Mouse (Mus musculus) retina, postnatal 7 days (tissue): Measurements from ENCODE around the gene Gm20388.
A peak's percentile ranks its signal among the peaks of the same experiment; 100 is the strongest.

Experiments used
- DNase-seq: peaks from one replicate; pipeline ENCODE4 v3.0.0-alpha.2; 2012; ENCODE audit warnings: low read depth, low spot score

The Gm20388 gene

DNA sequence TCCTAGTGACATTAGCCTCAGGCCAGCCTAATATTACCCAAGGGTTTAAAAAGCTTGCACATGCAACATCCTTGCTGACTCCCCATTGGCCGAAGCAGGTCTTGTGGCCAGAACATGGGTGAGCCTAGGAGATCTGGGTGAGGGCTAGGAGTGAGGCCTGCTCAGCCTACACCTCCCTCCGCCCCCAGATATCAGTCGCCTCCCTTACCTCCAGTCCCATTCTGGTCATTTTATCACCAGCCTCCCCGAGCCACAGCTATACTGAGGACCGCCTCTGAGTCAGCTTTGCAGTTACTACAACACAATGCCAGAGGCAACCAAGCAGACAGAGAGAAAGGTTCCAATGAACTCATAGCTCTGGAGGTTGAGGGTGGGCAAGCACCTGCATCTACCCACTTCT, 2365.7 kb downstream of the Gm20388 start:
- no peak for DNase-seq

DNA sequence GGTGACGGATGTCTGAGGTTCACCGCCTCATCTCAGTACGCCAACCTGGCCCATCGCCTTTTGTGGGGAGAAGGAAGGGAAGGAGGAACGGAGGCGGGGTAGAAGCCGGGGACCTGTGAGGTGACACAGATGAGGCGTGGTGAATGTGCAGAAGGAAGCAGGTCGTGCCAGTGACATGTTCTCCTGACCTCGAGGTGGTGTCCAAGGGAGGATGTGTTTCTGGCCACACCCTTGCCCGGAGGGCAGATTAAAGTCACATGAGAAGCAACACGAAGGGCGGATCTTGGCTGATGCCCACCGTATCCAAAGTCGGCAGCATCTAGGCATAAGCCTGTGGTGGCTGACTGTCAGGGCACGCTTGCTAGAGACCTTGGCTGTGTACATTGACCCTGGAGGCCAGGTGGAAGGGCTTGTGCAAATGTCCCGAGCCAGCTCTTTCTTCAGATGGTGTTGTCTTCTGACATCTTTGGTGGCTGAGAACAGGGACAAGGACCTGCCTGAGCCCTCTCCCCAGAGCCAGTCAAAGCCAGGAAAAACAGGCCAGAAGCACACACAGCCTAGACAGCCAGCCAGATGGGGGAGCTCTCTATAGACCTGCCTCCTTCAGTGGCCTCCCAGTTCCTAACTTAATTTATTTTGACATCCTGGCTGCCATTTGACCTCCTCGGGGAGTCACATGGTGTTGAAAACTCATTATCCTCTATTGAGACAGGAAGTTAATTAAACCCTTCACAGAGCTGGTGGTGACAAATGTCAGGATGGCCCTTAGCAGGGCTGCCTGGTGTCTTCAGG, 2366.8 kb downstream of the Gm20388 start:
- no peak for DNase-seq

DNA sequence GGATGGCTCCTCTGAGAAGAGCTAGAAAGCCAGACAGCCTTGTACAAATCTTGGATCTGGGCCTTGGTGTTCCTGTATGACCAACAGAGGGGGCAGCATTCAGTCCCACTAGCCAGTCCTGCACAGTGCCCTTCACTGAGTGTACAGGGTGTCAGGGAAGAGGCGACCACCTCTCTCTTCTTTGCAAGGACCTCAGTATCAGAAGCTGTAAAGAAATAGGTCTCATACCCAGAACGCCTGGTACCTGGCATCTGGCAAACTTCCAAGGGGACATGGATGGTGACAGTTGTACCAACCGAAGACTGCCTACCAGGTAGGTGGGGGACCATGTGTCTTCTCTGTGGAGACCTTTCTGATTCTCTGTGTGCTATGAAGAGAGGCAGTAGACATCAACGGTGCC, 2369.5 kb downstream of the Gm20388 start:
- DNase-seq = no peak

DNA sequence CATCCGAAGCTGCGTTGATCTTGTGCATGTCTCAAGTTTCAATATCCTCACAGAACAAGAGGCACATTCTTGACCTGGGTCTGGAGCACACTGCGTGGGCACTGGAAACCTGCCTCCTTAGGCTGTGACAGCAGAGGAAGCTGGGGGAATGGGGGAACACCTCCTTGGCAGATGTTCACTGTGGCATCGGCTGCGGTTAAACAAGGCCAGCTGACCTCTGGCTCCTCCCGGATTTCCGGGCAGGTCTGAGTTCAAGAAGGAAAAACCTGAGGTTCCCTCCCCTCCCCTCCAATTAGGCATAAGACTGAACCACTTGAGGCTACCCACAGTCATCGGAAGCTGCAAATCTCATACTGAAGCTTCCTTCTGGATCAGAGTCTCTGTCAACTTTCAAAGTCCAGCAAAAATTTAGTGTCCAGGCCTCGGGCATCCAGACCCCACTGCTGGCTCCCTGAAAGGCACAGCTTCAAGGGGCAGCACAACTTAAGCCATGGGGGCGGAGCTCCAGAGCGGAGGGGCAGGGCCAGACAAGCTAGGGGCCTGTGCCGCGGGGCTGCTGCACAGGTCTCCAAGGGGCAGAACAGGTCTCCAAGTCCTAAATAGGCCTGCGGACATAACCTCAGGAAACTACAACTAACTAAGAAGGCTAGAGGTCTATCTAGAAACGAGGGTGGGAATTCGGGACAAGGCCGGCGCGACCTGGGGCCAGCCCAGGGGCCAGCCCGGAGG, 2370.1 kb downstream of the Gm20388 start:
- DNase-seq = no peak

DNA sequence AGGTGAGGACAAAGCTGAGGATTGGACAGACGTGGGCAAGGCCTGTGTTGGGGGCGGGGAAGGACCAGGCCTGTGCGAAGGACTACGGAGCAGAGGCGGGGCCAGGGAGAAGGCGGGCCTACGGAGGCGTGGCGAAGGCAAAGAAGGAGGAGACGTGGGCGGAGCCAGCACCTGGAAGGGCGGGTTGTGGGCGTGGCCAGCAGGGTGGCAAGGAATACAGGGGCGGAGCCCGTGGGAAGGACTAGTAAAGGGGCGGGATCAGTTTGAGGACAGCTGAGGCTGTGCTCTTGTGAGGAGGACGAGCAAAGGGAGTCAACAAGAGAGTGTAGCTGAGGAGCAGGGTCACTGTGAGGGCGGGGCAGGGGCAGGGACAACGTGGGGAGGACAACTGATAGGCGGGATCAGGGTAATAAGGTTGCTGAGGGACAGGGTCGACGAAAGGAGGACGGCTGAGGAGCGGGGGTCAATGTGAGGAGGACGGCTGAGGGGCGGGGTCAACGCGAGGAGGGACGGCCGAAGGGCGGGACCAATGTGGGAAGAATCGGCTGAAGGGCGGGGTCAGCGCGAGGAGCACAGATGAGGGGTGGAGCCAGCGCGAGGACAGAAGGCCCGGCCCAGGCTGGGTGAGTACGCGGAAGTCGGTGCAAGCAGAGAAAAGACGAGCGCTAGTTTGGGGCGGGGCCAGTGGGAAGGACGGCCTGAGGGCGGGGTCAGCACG, 2370.8 kb downstream of the Gm20388 start:
- DNase-seq = peak; percentile 94

DNA sequence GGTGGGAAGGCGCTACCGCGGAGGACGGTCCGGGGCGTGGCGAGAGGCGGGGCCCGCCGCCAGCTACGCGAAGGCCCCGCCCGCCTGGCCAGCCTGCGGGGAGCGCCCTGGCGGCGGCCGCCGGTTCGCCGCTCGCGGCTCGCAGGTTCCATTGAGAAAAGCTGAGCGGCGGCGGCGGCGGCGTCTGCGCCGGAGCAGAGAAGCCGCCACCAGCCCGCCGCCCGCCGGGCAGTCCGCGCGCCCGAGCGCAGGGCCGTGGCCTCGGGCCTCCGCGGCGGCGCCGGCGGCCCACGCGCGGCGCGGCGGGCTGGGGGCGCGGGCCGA, 2371.4 kb downstream of the Gm20388 start, which contains the start of gene Zfpm1:
Gene Zfpm1, plus strand, starts transcription at position 107 of the 324 bp plus-strand sequence.
- no peak for DNase-seq

DNA sequence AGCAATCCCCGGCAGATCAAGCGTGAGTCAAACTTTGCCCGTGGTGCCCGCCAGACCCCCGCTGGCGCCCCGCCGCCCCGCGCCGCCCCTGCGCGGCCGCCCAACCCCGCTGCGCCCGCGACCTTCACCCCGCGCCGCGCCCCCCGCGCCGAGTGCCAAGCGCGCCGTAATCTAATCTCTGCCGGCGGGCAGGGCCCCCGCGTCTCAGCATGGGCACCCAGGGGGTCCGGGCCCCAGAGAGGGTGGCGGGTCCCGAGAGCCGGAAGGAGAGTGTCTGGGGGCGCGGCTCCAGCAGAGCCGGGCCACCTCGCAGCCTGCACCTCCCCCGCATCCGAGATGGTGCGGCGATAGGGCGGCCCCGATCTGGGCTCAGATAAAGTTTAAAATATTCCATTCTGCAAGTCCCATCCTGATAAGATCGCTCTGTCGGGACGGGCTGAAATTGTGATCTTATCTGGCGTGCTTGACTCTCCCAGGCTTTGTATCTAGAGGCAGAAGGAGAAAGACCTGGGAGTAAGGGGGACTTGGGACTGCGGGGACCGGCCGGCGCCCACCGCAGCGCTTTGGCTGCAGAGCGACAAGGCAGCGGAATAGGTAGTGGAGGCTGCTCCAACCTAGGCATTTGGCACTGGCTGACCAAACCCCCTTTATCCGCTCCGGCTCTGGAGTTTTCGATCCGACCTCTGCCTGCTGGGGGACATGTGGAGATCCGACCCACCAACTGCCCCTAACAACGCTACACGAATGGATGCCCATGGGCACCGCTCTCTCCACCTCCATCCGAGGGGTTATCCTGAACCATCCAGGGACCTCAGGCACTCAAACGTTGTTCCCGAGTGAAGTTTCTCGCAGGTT, 2372.1 kb downstream of the Gm20388 start:
- no peak for DNase-seq

DNA sequence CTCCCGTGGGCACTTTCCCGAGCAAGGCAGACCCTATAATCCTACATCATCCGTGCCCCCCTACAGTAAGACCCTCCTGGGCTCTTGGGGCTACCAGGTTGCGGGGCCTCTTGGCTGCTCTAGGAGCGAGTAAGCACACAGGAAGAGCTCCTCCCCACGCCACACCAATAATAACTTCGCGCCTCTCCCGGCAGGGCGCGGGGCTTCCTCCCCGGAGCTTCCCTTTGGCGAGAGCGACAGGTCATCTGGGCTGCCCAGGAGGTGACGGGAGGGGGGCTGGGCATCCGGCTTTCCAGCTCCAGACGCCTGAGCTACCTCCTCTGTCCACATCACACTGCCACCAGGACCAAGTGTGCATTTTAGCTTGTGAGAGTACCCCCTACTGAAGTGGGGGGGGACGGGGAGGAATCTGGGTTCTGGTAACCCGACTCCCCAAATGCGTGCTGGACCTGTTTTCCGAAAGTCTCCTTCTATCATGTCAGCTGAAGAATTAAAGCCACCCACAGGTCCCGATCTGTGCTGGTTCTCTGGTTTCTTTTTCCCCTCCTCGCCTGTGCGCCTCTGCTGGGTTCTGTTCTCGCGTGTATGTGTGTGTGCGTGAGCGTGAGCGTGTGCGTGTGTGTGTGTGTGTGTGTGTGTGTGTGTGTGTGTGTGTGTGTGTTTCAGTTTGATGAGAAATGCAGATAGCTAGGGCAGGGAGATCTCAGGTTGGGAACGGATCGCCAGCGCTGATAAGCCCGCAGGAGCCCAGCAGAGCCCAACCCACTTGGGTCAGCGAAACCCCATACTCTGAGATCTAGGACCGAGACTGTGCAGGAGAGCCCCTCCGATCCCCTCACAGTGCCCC, 2372.9 kb downstream of the Gm20388 start:
- DNase-seq = no peak

DNA sequence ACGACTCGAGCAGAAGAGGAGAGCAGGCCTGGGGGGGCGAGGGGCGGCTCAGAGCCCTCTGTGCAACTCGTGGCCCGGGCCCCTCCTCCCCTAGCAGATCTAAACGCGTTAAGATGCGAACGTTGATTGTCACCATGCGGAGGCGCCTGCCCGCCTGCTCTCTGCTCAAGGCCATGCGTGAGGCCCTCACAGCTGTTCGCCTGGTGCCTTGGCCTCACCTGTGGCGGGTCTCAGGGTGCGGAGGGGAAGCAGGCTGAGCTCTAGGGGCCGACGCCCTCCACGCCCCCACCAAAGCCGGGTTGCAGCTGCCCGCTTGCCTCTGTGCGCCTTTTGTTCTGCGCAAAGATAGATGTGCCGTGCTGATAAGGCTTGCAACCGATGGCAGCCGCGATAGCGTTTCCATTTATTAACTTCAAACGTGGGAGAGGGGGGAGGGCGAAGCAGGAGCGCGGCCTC, 2373.6 kb downstream of the Gm20388 start:
- no peak for DNase-seq

DNA sequence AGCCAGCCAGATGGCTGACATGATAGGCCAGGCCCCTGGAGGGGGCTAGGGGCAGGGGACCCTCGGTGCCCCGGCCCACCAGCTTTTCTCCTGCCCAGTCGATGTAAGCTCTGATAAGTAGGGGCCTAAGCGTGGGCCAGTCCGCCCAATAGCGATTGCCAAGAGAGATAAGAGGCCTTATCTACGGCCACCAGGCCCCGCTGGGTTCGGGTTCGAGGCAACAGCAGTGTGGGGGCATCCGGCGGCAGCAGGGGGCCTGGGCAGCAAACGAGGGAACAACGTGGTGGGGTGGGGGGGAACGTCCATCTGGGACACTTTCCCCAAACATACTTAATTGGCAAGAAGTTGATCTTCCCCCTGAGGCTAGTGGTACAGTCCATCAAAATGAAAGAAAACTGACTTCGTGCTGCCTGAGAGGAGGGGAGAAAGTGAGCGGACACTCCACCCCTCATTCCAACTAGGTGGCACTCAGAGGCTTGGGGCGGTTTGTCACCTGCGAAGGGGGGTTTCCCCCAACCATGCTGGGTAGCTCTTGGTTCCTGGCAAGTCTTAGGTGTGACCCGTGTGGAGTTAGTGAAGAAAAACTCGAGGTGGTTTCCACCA, 2374.1 kb downstream of the Gm20388 start:
- DNase-seq = no peak

DNA sequence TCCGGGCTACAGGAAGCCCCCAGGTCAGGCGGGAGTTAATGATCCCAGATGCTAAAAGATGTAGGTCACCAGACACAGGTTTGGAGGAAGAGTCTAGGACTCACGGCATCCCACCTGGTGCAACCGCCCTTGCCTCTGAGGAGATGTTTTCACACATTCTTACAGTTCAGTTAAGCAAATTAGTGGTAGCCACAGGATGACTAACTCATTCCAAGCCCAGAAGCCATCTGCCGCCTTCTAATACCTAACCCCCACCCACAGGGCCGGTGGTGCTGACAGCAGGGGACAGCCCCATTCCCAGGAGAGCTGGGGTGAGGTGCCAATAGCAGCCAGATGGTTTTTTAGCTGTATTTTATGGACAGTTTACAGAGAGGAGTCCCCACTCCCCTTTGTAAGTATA, 2375.1 kb downstream of the Gm20388 start:
- no peak for DNase-seq

DNA sequence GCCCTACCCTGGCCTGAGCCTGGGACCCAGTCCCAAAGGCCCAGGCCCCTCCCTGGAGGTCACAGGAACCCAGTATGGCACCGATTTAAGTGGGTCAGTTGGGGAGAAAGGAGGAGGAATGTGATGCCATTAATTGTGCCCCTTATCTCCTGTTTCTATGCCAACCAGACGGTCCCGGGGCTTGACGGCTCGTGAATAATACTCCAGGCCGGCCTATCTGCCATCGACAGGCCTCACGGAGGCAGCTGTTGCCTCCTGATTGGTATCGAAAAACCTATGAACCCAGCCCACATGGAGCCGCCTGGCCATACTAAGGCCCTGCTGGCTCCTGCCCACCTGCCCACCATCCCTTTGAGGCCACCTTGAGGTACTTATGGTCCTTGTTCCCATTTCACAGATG, 2376.3 kb downstream of the Gm20388 start:
- no peak for DNase-seq

DNA sequence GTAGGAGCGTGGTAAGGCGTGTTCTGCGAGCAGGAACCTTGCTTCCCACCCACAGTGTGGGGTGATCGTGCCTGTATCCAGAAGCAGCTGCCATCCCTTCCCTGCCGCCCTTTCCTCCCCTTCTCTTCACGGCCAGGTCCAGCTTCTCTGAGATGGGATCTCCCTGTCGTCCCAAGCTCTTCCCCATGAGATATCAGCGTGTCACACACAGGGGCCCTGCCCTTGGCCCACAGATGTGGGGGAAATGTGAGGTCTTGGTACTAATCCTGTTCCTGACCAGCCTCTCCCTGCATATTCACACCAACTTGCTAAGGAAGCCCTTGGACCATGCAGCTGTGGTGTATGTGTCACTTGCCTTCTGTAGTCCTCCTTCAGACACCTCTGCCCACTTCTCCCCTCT, 2377.1 kb downstream of the Gm20388 start:
- no peak for DNase-seq

DNA sequence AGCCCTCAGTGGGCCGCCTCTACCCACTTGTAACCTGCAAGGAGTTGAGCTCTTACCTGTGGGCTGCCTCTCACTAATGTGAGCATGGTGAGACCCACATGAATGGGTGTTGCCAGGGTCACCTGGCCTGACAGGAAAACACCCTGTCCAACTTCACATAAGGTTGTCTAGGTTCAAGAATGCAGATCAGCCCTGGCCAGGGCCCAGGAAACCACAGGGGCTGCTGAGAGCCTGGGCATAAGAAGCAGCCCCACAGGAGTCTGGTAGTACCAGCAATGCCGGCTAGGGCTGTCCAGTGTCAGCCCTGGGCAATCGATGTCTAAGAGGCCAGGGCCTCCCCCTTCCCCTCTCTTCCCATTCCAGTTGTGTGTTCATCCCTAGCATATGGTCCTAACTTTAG, 2377.7 kb downstream of the Gm20388 start:
- DNase-seq = no peak

DNA sequence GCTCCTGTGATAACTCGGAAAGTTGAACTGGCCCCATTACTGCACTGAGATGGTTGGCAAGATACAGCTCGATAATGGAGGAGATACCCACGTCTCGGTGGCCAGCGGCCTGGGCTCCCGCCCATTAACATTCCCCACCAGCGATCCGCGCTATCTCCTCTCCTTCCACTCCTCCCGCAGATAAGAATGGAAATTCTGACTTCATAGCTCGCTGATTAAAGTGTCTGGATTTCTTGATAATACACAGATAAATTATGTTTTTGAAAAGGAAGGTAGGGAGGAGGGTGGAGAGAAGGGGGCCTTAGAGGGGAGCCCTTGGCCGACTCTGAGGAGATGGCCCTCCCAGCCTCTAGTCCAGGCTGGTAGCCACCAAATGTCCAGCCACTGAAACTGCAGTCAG, 2380.4 kb downstream of the Gm20388 start:
- no peak for DNase-seq

DNA sequence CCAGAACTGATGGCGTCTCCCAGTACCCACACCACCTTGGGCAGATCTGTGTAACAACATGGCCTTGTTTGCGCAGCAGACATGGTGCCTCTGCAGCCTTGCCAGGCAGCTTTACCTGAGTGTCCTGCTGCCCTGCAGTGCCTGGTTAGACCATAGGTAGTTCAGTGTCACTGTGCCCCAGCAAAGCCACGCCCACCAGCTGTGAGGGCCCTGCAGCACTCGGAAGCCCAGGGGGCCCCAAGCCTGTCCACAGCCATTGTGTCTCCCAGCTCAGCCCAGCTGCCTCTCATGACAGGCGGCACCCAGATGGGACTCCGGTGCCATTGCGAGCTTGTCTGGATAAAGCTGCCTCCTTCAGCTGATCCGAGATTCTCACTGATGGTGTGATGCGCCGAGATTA, 2380.9 kb downstream of the Gm20388 start:
- DNase-seq = peak; percentile 70

DNA sequence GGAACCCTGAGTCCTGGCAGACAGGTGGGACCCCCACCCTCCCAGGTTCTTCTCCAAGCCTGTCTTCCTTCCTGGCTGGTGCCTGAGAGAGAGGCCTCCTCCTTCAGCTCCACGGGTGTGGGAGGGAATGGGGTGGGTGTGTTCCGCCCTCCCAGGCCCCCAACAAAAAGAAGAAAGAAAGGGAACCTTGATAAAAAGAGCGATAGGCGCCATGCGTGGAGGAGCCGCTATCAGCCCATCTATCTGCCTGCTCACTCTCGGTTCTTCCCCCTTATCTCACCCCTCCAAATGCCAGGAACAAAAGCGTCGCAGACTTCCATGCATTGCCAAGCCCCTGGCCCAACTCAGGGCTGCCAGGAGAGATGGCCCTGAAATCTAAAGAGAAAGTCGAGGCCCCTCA, 2382.8 kb downstream of the Gm20388 start:
- no peak for DNase-seq

DNA sequence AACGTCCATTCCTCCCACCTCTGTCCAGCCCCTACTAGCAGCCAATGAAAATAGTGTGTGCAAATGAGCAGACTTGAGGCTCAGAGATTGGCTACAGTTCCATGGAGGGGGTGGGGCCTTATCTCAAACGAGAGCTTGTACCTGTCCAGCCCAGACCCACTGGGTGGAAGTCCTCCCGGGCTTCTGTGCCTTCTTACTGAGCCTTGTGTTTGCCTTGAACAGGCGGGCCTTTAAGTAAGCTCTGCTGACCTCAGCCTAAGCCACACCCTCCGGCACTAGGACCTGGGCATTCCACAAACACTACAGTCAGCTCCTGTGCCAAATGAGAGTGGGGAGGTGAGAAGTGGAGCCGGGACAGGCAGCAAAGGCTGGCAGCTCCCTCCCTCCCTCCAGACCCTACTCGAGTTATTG, 2383.6 kb downstream of the Gm20388 start:
- DNase-seq = no peak

DNA sequence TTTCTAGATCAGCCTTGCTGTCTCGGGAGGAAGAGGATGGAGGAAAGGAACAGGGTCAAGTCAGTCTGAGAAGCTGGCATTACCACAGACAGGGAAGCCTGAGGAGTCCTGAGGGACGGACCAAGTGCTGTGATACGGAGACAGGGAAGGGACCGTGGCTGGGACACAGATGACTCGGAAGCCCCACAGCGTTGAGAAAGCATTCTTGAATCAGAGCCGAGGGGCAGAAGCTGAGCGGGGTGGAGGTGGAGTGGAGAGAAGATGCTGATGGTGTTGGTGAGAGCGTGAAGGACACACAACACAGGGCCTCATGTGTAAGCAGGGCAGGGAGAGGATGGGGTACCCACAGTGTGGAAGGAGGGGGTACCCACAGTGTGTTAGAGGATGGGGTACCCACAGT, 2384.7 kb downstream of the Gm20388 start:
- no peak for DNase-seq
